Comparison of ENCODE assay signal across 22 mouse cellular contexts in genomic region chr5:134359101-134359500, GRCm38 (mm10).
"Had no signal": no experiment of that assay in that cellular context is flagged by ENCODE, and none has a peak within 500 bp of the region (broad histone marks: within the 10 kb centered on the region; RNA-seq: fewer than 3 reads in every experiment).

No protein-coding gene starts in this region.

- H3K27me3 ChIP-seq: heart, embryonic 13.5 days; heart, embryonic 15.5 days; hindbrain, embryonic 13.5 days; hindbrain, embryonic 15.5 days; kidney, embryonic 15.5 days; limb, embryonic 13.5 days; limb, embryonic 15.5 days; liver, embryonic 12.5 days had no signal

- H3K27ac ChIP-seq: heart, adult 2 months; heart, embryonic 13.5 days; heart, embryonic 15.5 days; hindbrain, embryonic 13.5 days; hindbrain, embryonic 15.5 days; hindbrain, postnatal 0 days; kidney, embryonic 15.5 days; kidney, postnatal 0 days; limb, embryonic 13.5 days; limb, embryonic 15.5 days; liver, embryonic 12.5 days had no signal

- DNase-seq: gastrocnemius, postnatal 14 days; gastrocnemius, postnatal 36 days; heart, adult 11 months; heart, adult 2 months; kidney, adult 11 months; kidney, adult 2 months; kidney, adult 9 months; kidney, postnatal 14 days; kidney, postnatal 36 days; layer of hippocampus, adult 9-11 months; layer of hippocampus, postnatal 36 days; left cerebral cortex, postnatal 4 days had no signal

- H3K9ac ChIP-seq: heart, embryonic 13.5 days; heart, embryonic 15.5 days; hindbrain, embryonic 13.5 days; hindbrain, embryonic 15.5 days; kidney, embryonic 15.5 days; limb, embryonic 13.5 days; limb, embryonic 15.5 days; liver, embryonic 12.5 days had no signal

- H3K9me3 ChIP-seq: heart, embryonic 13.5 days; heart, embryonic 15.5 days; hindbrain, embryonic 13.5 days; hindbrain, embryonic 15.5 days; kidney, embryonic 15.5 days; limb, embryonic 13.5 days; limb, embryonic 15.5 days; liver, embryonic 12.5 days had no signal

- H3K4me3 ChIP-seq: heart, adult 2 months; heart, embryonic 13.5 days; heart, embryonic 15.5 days; hindbrain, embryonic 13.5 days; hindbrain, embryonic 15.5 days; kidney, embryonic 15.5 days; limb, embryonic 13.5 days; limb, embryonic 15.5 days; liver, embryonic 12.5 days had no signal

- H3K4me1 ChIP-seq: heart, embryonic 13.5 days; heart, embryonic 15.5 days; hindbrain, embryonic 13.5 days; hindbrain, embryonic 15.5 days; kidney, embryonic 15.5 days; limb, embryonic 13.5 days; limb, embryonic 15.5 days; liver, embryonic 12.5 days had no signal
